Mouse (Mus musculus) forebrain, embryonic 14.5 days (tissue): ENCODE measurements around the gene Josd2. TPM values are rescaled to one million over a fixed set of nuclear protein-coding genes. Genes with fewer than 3 reads are reported as not detected.

ENCODE experiments used
- ATAC-seq: fragments of 200-750 bp; cut with Nextera tagmentation; 2 replicates; pipeline ENCODE4 v1.8.0; 2017; ENCODE audit warnings: mild to moderate bottlenecking, moderate library complexity
- DNase-seq: peaks from one replicate; pipeline ENCODE4 v3.0.0-alpha.2; 2015; ENCODE audit warnings: low spot score
- H3K27ac ChIP-seq: fragments of 300-500 bp; sonication (generic); 2 replicates; pipeline ENCODE4 v1.5.1; 2014; ENCODE audit warnings: low read depth, mild to moderate bottlenecking, control low read depth, low read length, moderate library complexity
- H3K27me3 ChIP-seq: fragments of 300-500 bp; sonication (generic); replicated peaks from 2 replicates; pipeline ENCODE4 v1.6.1; 2014; ENCODE audit warnings: low read length, control low read depth, mixed read lengths; ENCODE audit not compliant: control insufficient read depth, insufficient read depth
- H3K36me3 ChIP-seq: fragments of 300-500 bp; sonication (generic); 2 replicates; pipeline ENCODE4 v1.6.1; 2014; ENCODE audit warnings: low read length, control low read depth; ENCODE audit not compliant: control insufficient read depth, insufficient read depth
- H3K4me1 ChIP-seq: fragments of 300-500 bp; sonication (generic); 2 replicates; pipeline ENCODE4 v1.6.1; 2014; ENCODE audit warnings: antibody characterized with exemption, low read length, control low read depth; ENCODE audit not compliant: control insufficient read depth, insufficient read depth
- H3K4me2 ChIP-seq: fragments of 300-500 bp; sonication (generic); 2 replicates; pipeline ENCODE4 v1.6.1; 2014; ENCODE audit warnings: mild to moderate bottlenecking, control low read depth, low read length
- H3K4me3 ChIP-seq: fragments of 300-500 bp; sonication (generic); 2 replicates; pipeline ENCODE4 v1.5.1; 2014; ENCODE audit warnings: low read depth, low read length, control low read depth
- H3K9ac ChIP-seq: fragments of 300-500 bp; sonication (generic); 2 replicates; pipeline ENCODE4 v1.6.1; 2014; ENCODE audit warnings: mild to moderate bottlenecking, low read length, control low read depth, moderate library complexity
- H3K9me3 ChIP-seq: fragments of 300-500 bp; sonication (generic); replicated peaks from 2 replicates; pipeline ENCODE4 v1.6.1; 2016; ENCODE audit warnings: low read length, control low read depth, mixed read lengths; ENCODE audit not compliant: control insufficient read depth
- WGBS: fragments of 180-500 bp; shearing (Covaris S2); extraction: QIAGEN DNeasy Blood & Tissue Kit; methylation state at CpG from one replicate; pipeline ENCODE4 v1.1.7; 2014; 5-methylcytosine and 5-hydroxymethylcytosine counted together
- polyA plus RNA-seq: library from polyadenylated mRNA; unstranded; fragments of >200 nt; fragmentation: Nextera tagmentation; extraction: Ambion mirVana; gene quantifications from 2 replicates; pipeline ENCODE4 v1.2.1, GENCODE M21; 2014

The Josd2 gene
- polyA plus RNA-seq, 1 experiment from 2014 or later: 49.3 TPM

- no peak for ATAC-seq
- Histone ChIP-seq H3K27ac (peak overlapping the region; percentile 81), H3K36me3 (peaks cover 4% of the 10 kb centered on the region), H3K4me1 (peaks cover 25% of the 10 kb centered on the region), H3K9me3 (no peaks in the 10 kb centered on the region), H3K27me3 (no peaks in the 10 kb centered on the region), H3K4me2 (peak overlapping the region; percentile 56), H3K4me3 (peak overlapping the region; percentile 40), H3K9ac (peak overlapping the region; percentile 54)
- WGBS: 51% methylated on average over 15 of the region's 15 CpGs
- DNase-seq: no peak
Observed at GRCm38 (mm10) chr7:44468644-44469285, 985 bp downstream of the Josd2 start.

GRCm38 (mm10) chr7:44469677-44470675 is 2.2 kb downstream of the Josd2 start:
- no peak overlapping the region for H3K4me2 ChIP-seq
- ATAC-seq (no peak), DNase-seq (no peak)
- H3K9me3 ChIP-seq: no peaks in the 10 kb centered on the region
- H3K4me3 ChIP-seq: no peak overlapping the region
- WGBS: 92% methylated on average over 16 of the region's 16 CpGs
- peaks cover 23% of the 10 kb centered on the region for H3K4me1 ChIP-seq
- H3K27me3 ChIP-seq: no peaks in the 10 kb centered on the region
- no peaks in the 10 kb centered on the region for H3K36me3 ChIP-seq
- H3K9ac ChIP-seq: peak overlapping the region; percentile 13; the same call in 1 of the 2 replicates
- peak overlapping the region; percentile 81; the same call in 1 of the 2 replicates for H3K27ac ChIP-seq

GRCm38 (mm10) chr7:44470696-44471612 is 3.2 kb downstream of the Josd2 start:
- no peaks in the 10 kb centered on the region for H3K27me3 ChIP-seq
- ATAC-seq (no peak), DNase-seq (no peak)
- no peak overlapping the region for H3K9ac ChIP-seq
- H3K9me3 ChIP-seq: no peaks in the 10 kb centered on the region
- H3K4me3 ChIP-seq: no peak overlapping the region
- H3K27ac ChIP-seq: no peak overlapping the region
- H3K4me1 ChIP-seq: peaks cover 25% of the 10 kb centered on the region
- no peak overlapping the region for H3K4me2 ChIP-seq
- H3K36me3 ChIP-seq: no peaks in the 10 kb centered on the region
- WGBS: 87% methylated on average over 16 of the region's 16 CpGs

GRCm38 (mm10) chr7:44471880-44472557 is 4.2 kb downstream of the Josd2 start:
- H3K27me3 ChIP-seq: 0 out of 2 replicates have a peak, but pooled peaks cover 1% of the 10 kb centered on the region
- 44% methylated on average over 6 of the region's 6 CpGs for WGBS
- H3K9me3 ChIP-seq: no peaks in the 10 kb centered on the region
- no peak overlapping the region for H3K4me2 ChIP-seq
- H3K27ac ChIP-seq: no peak overlapping the region
- no peak overlapping the region for H3K9ac ChIP-seq
- H3K4me1 ChIP-seq: peaks cover 25% of the 10 kb centered on the region
- no peak for ATAC-seq
- H3K36me3 ChIP-seq: no peaks in the 10 kb centered on the region
- no peak overlapping the region for H3K4me3 ChIP-seq
- no peak for DNase-seq

- H3K9ac ChIP-seq: no peak overlapping the region
- WGBS: 6% methylated on average over 1 of the region's 1 CpGs
- H3K9me3 ChIP-seq: no peaks in the 10 kb centered on the region
- peaks cover 25% of the 10 kb centered on the region for H3K4me1 ChIP-seq
- no peak overlapping the region for H3K4me3 ChIP-seq
- H3K36me3 ChIP-seq: no peaks in the 10 kb centered on the region
- ATAC-seq (no peak), DNase-seq (no peak)
- H3K4me2 ChIP-seq: no peak overlapping the region
- H3K27ac ChIP-seq: no peak overlapping the region
- 0 out of 2 replicates have a peak, but pooled peaks cover 5% of the 10 kb centered on the region for H3K27me3 ChIP-seq
Observed at GRCm38 (mm10) chr7:44472558-44472885, 4.7 kb downstream of the Josd2 start.

- peaks cover 25% of the 10 kb centered on the region for H3K4me1 ChIP-seq
- H3K36me3 ChIP-seq: no peaks in the 10 kb centered on the region
- H3K4me2 ChIP-seq: no peak overlapping the region
- no peak for ATAC-seq
- H3K9me3 ChIP-seq: no peaks in the 10 kb centered on the region
- no peak overlapping the region for H3K27ac ChIP-seq
- no peak overlapping the region for H3K9ac ChIP-seq
- DNase-seq: no peak
- WGBS: 70% methylated on average over 9 of the region's 9 CpGs
- H3K27me3 ChIP-seq: 0 out of 2 replicates have a peak, but pooled peaks cover 5% of the 10 kb centered on the region
- H3K4me3 ChIP-seq: no peak overlapping the region
Observed at GRCm38 (mm10) chr7:44472961-44473646, 5.3 kb downstream of the Josd2 start.

GRCm38 (mm10) chr7:44474419-44474818 is 6.6 kb downstream of the Josd2 start:
- WGBS: 12% methylated on average over 4 of the region's 4 CpGs
- Histone ChIP-seq H3K4me1 (peaks cover 16% of the 10 kb centered on the region), H3K27me3 (0 out of 2 replicates have a peak, but pooled peaks cover 5% of the 10 kb centered on the region), H3K4me3 (no peak overlapping the region), H3K9ac (no peak overlapping the region; the same call in none of the 2 replicates), H3K27ac (peak overlapping the region; percentile 44), H3K4me2 (no peak overlapping the region), H3K9me3 (no peaks in the 10 kb centered on the region), H3K36me3 (no peaks in the 10 kb centered on the region)
- peak; percentile 64 for ATAC-seq
- DNase-seq: peak; percentile 65
